Mouse (Mus musculus) cerebellum, adult 8-10 months (tissue): ENCODE measurements around the gene Ntrk3.
A peak's percentile ranks its signal among the peaks of the same experiment; 100 is the strongest.

Experiments
- DNase-seq: peaks from one replicate; pipeline ENCODE4 v3.0.0; 2022

Ntrk3 gene

DNA sequence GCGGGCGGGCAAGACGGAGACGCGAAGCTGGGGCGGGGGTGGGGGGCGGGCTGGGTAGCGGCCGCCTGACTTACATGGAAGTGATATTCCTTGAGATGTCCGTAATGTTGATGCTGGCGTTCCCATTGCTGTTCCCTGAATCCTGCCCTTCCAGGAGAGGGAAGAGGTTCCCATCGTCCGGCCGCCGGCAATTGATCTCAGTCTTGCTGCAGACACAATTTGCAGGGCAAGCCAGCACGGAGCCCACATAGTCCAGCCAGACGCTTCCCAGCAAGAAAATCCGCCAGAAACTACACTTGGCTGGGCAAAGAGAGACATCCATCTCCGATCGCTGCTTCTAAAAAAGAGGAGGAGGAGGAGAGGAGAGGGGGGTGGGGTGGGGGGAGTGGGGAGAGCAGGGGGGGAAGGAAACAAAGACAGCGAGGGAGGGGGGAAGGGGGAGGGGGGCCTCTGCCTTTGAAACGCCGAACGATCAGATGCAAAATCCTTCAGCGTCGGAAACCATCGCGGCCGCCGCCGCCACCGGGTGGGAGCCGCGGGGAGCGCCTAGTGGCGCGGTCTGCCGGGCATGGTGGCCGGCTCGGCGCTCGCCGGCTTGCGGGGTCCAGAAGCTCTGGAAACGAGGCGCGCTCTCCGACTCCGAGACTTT, 160.2 kb downstream of the Ntrk3 start:
- DNase-seq = peak; percentile 58

DNA sequence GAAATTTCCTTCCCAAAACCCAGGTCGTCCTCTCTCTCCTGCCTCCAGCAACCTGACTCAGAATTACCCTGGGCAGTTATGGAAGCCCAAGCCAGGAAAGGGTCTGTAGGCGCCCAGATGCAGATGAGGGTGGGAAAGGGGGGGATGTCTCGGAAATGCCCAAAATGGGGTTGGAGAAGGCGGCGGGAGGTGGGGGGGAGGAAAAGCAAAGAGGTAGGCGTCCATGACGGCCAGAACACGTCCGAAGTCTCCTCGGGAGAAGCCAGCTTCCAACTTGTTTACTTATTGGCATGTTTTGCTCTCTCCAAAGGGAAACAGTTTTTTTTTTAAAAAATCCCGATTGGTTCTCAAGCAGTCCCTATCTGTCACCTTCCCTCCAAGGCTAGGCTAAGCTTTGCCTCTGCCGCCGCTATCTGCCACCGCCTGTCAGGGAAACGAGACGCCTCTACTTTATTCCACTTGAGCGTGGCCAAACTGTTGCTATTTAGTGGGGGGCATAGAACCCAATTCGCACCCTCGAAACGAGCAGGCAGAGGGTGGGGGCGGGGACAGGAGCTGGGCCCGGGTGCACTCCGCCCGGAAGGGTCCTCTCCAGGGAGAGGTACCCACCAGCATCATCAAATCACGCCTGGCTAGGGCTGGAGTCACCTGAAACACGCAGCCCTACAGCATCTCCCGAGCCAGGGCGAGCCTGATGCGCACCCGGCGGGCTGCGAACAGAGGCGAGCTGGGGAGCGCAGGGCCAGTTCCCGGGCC, 160.9 kb downstream of the Ntrk3 start:
- peak; percentile 52 for DNase-seq

DNA sequence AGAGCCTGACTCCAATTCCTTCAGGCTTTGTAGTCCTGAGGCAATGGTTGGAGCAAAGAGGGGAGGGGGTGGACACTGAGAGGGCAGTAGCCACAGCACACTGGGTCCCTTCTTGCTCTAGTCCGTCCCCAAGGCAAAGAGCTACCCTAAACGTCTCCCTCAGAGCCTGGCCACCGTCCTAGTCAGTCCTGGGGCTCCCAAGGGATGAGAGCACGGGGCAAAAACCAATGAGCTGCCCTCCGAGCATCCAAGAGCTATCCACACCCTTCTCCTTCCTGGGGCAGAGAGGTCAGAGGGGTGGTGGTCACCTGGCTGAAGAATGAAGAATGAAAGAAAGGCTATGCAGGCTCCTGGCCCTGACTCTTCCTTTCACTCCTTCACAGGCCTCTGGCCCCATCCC, 161.6 kb downstream of the Ntrk3 start:
- DNase-seq = no peak

DNA sequence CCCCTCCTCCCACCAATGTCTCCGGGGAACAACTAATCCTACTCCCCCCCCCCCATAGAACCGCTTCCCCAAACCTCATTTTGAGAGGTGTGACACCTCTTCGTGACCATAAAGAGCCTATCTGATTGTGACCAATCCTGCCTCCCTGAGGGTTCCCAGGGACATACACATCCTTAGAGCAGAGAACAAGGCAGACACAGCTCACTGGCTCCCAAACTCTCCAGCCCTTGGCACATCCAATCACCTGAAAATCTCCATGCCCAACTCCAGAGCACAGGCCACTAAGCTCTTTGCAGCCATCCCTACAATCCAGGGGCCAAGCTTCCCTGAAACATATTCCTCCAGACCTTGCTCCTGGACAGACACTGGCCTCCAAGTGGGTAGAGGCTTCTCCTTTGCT, 162.3 kb downstream of the Ntrk3 start:
- DNase-seq = peak; percentile 43

DNA sequence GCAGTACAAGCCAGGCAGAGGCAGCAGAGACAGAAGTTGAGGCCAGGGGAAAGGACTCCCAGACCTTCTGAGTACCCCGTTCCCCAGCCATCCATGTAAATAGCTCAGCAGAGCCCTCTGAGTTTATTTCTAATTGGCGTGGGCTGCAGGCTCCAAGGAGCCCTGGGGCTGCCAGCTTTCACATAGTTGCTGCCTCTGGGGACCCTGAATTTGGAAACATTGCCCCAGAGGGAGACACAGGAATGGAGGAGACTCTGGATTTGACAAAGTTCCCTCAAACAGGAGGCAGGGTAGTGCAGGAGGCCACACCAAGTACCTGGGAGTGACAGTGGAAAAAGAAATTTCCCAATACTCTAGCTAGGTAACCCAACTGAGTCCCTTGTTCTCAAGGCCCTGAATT, 166.6 kb downstream of the Ntrk3 start:
- DNase-seq = no peak

DNA sequence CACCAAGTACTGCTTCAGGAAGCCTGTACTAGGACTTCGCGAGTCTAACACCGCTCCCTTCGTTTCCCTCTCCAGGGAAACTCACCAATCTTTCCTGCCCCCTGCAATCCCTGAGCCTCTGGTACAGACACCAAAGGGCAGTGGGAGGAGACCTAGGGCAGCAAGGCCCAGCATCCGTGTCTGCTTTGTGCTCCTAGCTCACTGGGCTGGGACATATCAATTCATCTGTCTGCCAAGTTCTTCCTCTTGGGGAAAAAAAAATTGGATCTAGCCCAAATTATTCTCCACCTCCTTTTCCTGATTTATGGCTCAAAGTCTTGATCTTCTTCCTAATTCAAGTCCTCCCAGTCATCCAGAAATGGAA, 168.6 kb downstream of the Ntrk3 start:
- DNase-seq = no peak

DNA sequence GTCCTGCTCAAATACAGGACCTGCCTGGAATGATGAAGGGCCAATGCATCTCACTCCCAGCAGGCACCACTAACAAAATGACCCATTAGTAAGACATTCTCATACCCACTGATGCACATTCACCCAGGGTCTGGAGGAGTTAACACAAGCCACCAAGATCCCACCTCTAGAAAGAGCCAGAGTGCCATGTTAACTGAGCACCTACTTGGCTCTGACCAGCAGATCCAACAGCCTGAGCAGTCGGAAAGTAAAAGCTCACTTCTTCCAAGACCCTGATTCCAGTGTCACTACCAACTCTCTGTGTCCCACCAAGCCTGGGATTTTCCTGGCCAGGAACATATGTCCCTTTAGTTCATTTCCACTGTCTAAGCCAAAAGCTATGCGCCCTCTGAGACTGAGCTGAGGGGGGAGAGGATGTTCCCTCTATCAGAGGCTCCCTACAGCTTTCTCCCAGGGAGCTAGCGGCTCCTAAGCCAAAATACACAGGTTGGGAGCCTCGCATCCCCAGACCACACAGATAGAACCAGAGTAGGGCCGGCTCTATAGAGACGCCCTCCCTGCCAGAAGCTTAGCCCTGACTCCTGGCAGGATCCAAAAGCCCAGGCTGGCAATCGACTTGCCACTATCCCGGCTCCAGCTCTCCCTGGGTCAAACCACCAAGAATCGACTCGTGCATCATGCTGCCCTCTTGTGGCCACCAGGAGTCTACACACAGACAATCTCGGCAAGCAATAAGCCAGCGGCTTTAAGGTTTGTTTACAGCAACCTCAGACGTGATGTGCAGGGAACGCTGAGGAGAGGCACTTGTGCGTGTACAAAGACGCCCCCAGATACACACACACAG, 169.2 kb downstream of the Ntrk3 start:
- DNase-seq = peak; percentile 90

DNA sequence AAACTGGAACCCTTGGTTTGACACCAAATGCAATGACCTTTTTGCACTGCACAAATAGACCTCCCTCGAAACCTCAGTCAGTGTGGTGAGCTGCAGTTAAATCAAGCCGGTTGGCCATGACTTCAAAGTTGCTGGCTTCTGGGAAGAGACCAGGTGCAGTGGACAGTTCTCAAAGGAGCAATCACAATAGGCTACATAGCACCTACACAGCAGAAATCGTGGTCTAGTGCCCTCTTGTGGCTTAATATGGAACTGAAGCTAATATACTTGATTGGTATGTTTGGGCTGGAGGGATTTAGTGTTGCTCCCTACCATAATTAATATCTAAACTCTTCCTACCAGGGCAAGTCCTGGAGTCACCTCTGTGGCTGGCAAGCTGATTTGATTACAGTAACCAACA, 171.2 kb downstream of the Ntrk3 start:
- peak; percentile 64 for DNase-seq

DNA sequence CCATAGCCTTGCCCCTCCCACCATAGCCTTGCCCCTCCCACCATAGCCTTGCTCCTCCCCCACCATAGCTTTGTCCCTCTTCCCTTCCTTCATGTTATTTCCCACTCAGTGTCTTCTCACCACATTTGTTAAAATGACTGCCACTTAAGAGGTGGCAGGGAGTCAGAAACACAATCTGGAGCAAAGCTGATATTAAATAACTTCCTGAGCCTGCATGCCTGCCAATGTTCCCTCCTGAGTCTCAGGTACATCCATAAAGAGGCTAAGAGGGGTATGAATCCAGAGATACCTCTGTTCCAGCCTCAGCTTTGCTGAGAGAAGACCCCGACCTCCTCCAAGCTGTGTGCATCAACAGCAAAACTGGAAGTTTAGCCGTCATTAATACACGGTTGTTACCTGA, 172.4 kb downstream of the Ntrk3 start:
- no peak for DNase-seq

DNA sequence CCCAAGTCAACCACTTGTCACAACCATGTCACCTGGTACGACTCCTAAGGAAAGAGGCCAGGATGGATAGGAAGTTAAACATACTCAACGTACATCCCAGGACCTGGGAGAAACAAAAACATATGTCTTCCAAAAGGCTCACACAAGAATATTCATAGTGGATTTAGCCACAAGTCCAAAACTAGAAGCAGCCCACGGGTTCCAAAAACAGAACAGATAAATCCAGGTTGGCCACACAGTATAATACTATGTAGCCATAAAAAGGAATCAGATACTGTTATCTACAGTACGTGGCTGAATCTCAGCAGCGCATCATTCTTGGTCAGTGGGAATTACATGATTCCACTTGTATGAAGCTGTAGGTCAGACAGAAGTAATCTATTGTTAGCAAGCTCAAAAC, 179.3 kb downstream of the Ntrk3 start:
- no peak for DNase-seq

DNA sequence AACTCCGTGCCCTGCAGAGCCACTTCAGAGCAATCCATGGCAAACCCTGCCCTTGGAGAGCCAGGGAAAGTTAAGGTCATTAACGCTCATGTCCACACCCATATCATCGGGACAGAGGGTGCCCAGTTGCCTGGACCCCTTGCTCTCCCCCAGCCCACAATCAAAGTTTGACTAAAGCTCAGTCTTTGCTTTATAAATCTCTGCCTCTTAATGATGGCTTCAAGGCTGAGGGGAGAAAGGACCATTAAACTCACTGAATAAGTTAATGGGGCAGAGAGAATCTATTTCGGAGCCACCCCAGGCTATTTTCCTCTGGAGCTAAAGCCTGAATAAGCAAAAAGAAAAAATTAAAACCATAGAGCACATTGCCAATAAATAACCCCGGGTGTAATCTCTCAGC, 182.3 kb downstream of the Ntrk3 start:
- DNase-seq = no peak

DNA sequence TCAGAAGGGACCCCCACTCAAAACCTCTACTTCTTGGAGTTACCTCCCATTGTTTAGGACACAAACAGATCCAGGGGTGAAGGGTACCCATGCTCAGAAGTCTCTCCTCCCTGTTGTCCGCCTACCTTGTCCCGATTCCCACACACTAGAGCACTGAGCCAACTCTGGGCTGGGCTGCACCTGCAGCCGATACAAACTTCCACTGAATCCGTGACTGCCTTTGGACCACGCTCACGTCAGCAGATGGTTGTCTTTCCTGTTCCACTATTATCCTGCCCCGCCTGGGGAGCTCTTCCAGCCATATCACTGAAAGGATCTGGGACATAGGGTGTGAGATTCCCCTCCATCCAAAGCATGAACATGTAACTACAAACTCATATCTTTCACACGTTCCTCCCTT, 188.4 kb downstream of the Ntrk3 start:
- DNase-seq = peak; percentile 69

DNA sequence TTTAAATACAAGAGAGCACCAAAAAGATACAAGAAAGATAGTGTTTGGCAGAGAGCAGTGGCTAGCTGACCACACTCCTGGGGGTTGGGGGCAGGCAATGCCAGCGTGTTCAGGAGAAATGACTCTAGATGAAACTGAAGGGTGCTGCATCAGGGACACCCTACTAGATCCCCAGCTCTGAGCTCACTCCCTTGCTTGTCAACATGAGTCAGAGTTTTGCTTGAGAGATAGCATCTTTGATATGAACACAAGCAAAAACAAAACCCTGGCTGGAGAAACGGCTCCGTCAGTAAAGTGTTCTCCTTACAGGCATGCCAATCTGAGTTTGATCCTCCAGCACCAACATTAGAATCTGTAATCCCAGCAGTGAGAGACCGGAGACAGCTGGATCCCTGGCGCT, 189.1 kb downstream of the Ntrk3 start:
- DNase-seq = no peak

DNA sequence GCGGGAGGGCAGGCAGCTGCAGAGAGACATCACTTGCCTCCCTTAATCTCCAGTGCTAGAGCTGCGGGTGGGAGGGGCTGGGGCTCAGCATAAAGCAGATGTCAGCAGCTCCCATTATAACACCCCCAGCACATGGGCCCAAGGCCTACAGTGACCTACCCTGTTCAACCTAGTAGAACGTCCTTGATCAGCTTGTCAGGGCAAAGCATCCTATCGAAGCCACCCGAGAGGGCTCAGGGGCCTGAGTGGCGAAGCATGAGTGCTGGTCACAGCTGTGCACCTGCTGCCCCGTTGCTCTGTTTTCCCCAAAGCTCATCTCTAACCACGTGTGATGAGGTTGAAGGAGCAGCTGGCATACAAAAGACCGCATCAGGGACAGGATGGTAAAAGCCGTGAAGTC, 191.3 kb downstream of the Ntrk3 start:
- no peak for DNase-seq

DNA sequence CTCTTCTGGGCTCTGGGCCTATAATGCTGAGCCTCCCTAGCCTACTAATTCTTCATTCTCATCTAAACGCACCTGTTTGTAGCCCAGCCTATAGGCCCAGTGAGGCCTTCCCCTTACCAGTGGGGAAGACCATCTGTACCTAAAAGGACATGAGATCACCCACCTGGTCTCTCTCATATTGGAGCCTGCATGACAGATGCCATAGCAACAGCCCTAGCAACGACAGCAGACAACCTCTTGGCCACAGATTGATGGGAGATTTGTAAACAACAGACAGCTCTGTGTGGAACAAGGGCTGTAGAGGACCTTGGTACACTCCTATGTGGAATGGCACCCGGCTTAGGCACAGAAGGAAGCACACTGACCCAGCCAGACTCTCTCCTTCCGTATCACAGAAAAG, 195.3 kb downstream of the Ntrk3 start:
- no peak for DNase-seq

DNA sequence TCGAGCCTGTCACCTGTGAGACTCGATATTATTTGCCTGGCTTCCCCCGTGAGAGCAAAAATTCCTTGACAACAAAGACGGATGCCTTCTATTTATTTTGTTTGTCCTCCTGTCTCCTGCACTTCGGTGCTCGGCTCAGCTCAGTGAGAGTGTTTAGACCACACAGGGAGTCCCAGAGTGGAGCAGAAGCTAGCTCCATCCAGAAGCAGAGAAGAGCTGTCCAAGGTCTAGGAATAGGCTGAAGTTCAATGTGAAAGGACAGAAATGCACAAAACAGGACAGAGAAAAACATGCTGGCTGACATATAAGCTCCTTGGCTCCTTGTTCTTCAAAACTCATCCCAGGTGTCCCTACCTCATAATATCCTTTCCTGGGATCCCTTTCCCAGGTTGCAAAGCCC, 207.5 kb downstream of the Ntrk3 start:
- DNase-seq = no peak

DNA sequence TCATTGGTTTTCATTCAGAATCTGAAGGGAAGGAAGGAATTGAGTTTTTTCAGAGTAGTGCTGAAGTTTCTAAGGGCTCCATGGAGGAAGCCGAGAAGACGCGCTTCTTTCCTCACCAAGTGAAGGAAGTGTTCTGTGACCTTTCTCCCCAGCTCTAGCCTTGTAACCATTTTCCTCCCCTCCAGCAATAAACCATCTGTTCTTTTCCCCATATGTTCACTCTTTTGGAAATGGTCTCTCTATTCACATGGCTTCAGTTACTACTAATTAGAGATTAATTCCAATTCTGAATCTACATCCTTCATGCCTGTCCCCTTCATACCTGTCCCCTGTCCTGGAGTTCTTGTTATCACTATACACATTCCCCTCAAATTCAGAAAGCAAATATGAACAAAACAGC, 209.8 kb downstream of the Ntrk3 start:
- DNase-seq = no peak

DNA sequence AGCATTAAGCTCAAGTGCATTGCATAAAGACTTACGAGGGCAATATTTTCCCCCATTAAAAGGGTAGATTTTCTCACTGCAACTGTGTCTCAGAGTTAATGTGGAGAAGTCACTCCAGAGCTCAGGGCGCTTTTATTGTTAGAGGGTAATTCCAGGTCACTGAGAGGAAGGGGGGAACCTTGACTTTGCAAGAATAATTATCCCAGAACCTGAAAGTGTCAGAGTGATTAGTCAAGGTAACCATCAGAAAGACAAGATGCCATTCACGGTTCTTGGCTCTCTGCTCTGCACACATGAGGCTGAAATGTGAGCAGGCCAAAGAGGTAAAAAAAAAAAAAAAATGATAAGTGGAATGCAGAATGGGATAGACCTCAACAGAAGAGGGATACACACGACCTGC, 210.2 kb downstream of the Ntrk3 start:
- DNase-seq = no peak

DNA sequence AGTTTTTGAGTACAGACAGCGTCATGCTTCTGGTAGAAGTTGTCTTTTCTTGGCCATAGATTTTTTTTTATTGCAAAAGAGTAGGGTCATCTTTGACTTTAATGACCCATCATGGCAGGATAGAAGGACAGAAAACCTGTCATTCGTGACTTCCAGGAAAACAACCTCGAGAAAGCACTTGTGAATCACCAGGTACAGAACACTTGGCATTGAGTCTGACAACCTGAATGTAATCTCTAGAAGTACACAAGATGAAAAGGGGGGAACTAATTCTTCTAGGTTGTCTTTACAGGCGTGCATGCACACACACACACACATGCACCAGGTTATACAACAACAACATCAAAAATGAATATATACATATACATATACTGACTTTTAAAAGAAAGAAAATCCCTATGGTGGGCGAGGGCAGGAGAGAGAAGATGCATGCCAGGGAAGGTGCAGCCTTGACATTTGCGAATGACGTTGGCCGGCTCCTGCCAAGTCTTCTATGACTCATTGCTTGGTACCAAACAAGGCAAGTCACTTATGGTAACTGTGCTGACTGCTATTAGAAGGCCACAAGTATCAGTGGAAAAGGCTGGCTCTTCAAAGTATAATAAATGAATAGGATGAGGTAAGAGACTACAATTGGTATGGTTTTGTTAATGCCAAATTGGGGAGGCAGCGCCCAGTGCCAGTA, 217.4 kb downstream of the Ntrk3 start:
- DNase-seq = no peak

DNA sequence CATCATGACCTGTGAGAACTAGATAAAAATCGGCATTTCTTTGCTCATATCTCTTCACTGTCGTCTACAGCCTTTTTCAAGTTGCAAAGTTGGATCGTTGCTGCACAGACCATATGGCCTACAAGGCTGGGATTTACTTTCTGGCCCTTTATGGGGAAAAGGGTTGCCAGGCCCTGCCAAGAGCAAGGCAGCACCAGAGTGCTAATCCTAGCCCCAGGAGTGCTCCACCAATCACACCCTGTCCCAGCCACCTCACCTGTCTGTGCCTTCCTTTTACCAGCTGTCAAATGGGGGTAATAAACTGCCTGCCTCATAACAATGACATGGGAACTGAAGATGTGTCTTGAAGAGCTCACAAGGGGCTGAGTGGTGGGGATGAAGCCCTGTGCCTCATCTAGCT, 218.1 kb downstream of the Ntrk3 start:
- peak; percentile 65 for DNase-seq

DNA sequence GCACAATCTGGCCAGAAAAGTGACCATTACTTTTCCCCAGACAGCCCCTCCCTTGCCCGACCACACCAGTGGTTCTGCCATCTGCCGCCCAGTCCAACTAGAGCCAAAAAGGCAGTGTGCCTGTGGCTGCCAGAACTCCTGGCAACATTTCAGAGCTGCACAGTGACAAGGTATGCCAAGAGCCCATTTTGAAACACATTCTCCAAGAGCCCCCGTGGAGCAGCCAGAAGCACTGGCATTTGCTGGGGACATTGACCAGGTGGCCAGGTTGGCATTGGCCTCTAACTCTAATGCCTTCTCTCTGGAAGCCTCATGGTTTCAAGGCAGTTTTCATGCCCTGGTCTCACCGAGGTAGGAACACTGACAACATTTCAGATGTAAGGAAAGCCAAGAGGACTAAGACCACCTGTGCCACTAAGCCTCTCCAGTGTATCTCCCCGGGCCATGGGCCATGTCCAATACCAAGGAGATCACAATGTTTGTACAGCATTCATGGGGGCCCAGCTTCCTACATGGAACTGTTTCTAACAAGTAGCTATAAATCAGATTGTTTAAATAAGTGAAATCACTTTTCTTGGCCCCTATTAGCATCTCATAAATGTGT, 218.9 kb downstream of the Ntrk3 start:
- DNase-seq = peak; percentile 99

DNA sequence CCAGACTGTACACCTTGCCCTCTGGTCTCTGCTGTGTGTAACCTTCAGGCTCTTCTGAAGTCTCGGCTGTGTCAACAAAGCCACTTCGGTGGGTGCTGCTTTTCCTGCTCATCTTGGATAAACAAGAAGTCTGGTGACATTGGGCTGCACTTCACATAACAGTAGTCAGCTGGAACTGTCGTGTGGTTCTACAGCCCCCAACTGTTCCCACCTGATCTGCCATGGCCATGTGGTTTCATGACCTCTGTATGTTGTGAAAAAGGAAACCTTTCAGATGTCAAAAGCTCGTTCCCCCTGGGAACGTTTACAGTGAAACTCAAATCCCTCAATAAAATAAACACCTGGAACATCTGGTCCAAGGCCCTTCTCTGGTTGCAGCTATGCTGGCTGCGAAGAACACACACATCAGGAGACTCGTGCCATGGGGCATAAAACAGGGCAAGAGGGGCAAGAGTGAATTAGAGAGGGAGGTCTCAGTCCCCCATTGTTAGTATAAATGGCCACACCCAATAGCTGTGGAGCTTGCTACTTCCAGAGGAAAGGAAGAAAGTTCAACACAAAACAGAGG, 222.7 kb downstream of the Ntrk3 start:
- no peak for DNase-seq
